28 mouse cellular contexts compared by ENCODE assay signal in genomic region chr11:70387436-70387835, GRCm38 (mm10). TPM values are rescaled to one million over a fixed set of nuclear protein-coding genes. Genes with fewer than 3 reads are reported as not detected.
A peak's percentile ranks its signal among the peaks of the same experiment; 100 is the strongest.
DNase-seq lines count a peak whose midpoint lies in the region; ATAC-seq and TF ChIP-seq lines count a peak whose summit lies in the region.
"Had no signal": no experiment of that assay in that cellular context is flagged by ENCODE, and none has a peak within 500 bp of the region (broad histone marks: within the 10 kb centered on the region; RNA-seq: fewer than 3 reads in every experiment).

No protein-coding gene starts in this region.

- WGBS in kidney, postnatal 0 days, result 52% methylated on average over 5 of the region's 5 CpGs

- H3K27me3 ChIP-seq in kidney, postnatal 0 days (ENCODE audit: insufficient read depth, low read length), result no peaks in the 10 kb centered on the region
- H3K27me3 ChIP-seq in testis, adult 2 months (ENCODE audit: control insufficient read depth, insufficient read depth, low read length), result no peaks in the 10 kb centered on the region
- H3K27me3 ChIP-seq: CH12.LX; embryonic facial prominence, embryonic 12.5 days; embryonic facial prominence, embryonic 15.5 days; heart, embryonic 13.5 days; hindbrain, embryonic 12.5 days; hindbrain, embryonic 15.5 days had no signal

- no peak overlapping the region for H3K9ac ChIP-seq in kidney, postnatal 0 days (ENCODE audit: low read depth, low read length)
- H3K9ac ChIP-seq: embryonic facial prominence, embryonic 12.5 days; embryonic facial prominence, embryonic 15.5 days; forebrain, postnatal 0 days; heart, embryonic 13.5 days; hindbrain, embryonic 12.5 days; hindbrain, embryonic 15.5 days had no signal

- H3K27ac ChIP-seq in kidney, postnatal 0 days, result no peak overlapping the region
- H3K27ac ChIP-seq in testis, adult 2 months (ENCODE audit: control insufficient read depth, insufficient read depth, low read depth, low read length), result no peak overlapping the region
- H3K27ac ChIP-seq: embryonic facial prominence, embryonic 12.5 days; embryonic facial prominence, embryonic 15.5 days; gastrocnemius, adult 2 months; heart, adult 2 months; heart, embryonic 10.5 days; heart, embryonic 13.5 days; hindbrain, embryonic 12.5 days; hindbrain, embryonic 15.5 days had no signal

- no peaks in the 10 kb centered on the region for H3K9me3 ChIP-seq in kidney, postnatal 0 days (replicated peaks; ENCODE audit: low read length)
- H3K9me3 ChIP-seq: embryonic facial prominence, embryonic 12.5 days; embryonic facial prominence, embryonic 15.5 days; G1E; heart, embryonic 10.5 days; heart, embryonic 13.5 days; hindbrain, embryonic 12.5 days; hindbrain, embryonic 15.5 days had no signal

- 0 out of 2 replicates have a peak, but pooled peaks have one; percentile 25 for ATAC-seq in kidney, postnatal 0 days (replicated peaks; ENCODE audit: low FRiP score, low read depth)
- ATAC-seq: forebrain, embryonic 14.5 days; forebrain, postnatal 0 days had no signal

- H3K36me3 ChIP-seq in kidney, postnatal 0 days (ENCODE audit: insufficient read depth, low read length), result peaks cover 14% of the 10 kb centered on the region
- H3K36me3 ChIP-seq in testis, adult 2 months (ENCODE audit: control insufficient read depth, insufficient read depth, low read length), result no peaks in the 10 kb centered on the region; the same call in 1 of the 2 replicates

- TF ChIP-seq CTCF in kidney, postnatal 0 days (IDR thresholded peaks at IDR 0.05; ENCODE audit: low read depth), result no peak
- TF ChIP-seq CTCF in testis, adult 2 months (IDR thresholded peaks at IDR 0.05; ENCODE audit: control insufficient read depth, insufficient read depth, insufficient replicate concordance, low read depth, low read length), result no peak

- H3K4me1 ChIP-seq in kidney, postnatal 0 days (replicated peaks; ENCODE audit: insufficient read depth, low read length), result 0 out of 2 replicates have a peak, but pooled peaks cover 4% of the 10 kb centered on the region
- H3K4me1 ChIP-seq in testis, adult 2 months (ENCODE audit: control insufficient read depth, insufficient read depth, low read length), result no peaks in the 10 kb centered on the region; the same call in 1 of the 2 replicates
- H3K4me1 ChIP-seq: embryonic facial prominence, embryonic 12.5 days; embryonic facial prominence, embryonic 15.5 days; heart, embryonic 10.5 days; heart, embryonic 13.5 days; hindbrain, embryonic 12.5 days; hindbrain, embryonic 15.5 days had no signal

- H3K4me2 ChIP-seq in kidney, postnatal 0 days (ENCODE audit: low read length), result no peak overlapping the region
- H3K4me2 ChIP-seq: embryonic facial prominence, embryonic 12.5 days; embryonic facial prominence, embryonic 15.5 days; heart, embryonic 13.5 days; hindbrain, embryonic 12.5 days; hindbrain, embryonic 15.5 days had no signal

- H3K4me3 ChIP-seq in kidney, postnatal 0 days (replicated peaks; ENCODE audit: low read depth, low read length), result no peak overlapping the region
- peak overlapping the region; percentile 55 for H3K4me3 ChIP-seq in testis, adult 2 months (ENCODE audit: control insufficient read depth, low read depth, low read length)
- H3K4me3 ChIP-seq: embryonic facial prominence, embryonic 12.5 days; embryonic facial prominence, embryonic 15.5 days; gastrocnemius, adult 2 months; heart, adult 2 months; heart, embryonic 10.5 days; heart, embryonic 13.5 days; hindbrain, embryonic 12.5 days; hindbrain, embryonic 15.5 days had no signal

- TF ChIP-seq POLR2A in testis, adult 2 months (IDR thresholded peaks at IDR 0.05; ENCODE audit: control insufficient read depth, low read depth, low read length), result no peak

- no peak for DNase-seq in kidney, postnatal 0 days (ENCODE audit: low spot score)
- DNase-seq in kidney, adult 8-10 months, result no peak
- no peak for DNase-seq in testis, postnatal 14 days (ENCODE audit: low spot score)
- DNase-seq in retina, postnatal 1 day, result peak; percentile 67
- DNase-seq in testis, postnatal 10 days (ENCODE audit: low spot score), result peak; percentile 36
- DNase-seq in embryo, embryonic 10.5 days (ENCODE audit: low spot score), result no peak
- DNase-seq in heart, postnatal 4 days, result no peak
- DNase-seq: adrenal gland, adult 8-10 months; adrenal gland, postnatal 25 days; B cell, adult 2 months; cerebellum, adult 18-20 months; cerebellum, adult 9-10 months; cerebellum, postnatal 14 days; forebrain, postnatal 0 days; gastrocnemius, adult 2 months; gastrocnemius, postnatal 14 days; heart, adult 2 months; heart, postnatal 14 days had no signal

RNA-seq across cellular contexts. Expression of gene Pelp1, which starts 22.4 kb away (rescaled TPM):
- 18.8 and 20.2 TPM in 2 replicates for polyA plus RNA-seq in kidney, postnatal 0 days (2015; fragmentation: Nextera tagmentation; extraction: Ambion mirVana)
- polyA plus RNA-seq in testis, adult 2 months (2012; rRNA removed), result 36.7 and 38.4 TPM in 2 replicates
- total RNA-seq in heart, postnatal 4 days (2021), result 10 to 100 TPM; 25.6 to 27.9 TPM

RNA-seq across cellular contexts. Expression of gene Alox15, which starts 35.6 kb away (rescaled TPM):
- 2.3 and 2.4 TPM in 2 replicates for polyA plus RNA-seq in kidney, postnatal 0 days (2015; fragmentation: Nextera tagmentation; extraction: Ambion mirVana)
- polyA plus RNA-seq in testis, adult 2 months (2012; rRNA removed), result 0.52 and 1.3 TPM in 2 replicates
- total RNA-seq in heart, postnatal 4 days (2021), result under 1 TPM; 0.19 to 0.52 TPM
- total RNA-seq: CH12.LX; forebrain, postnatal 0 days; G1E; gastrocnemius, postnatal 14 days had no signal
- polyA plus RNA-seq: forebrain, embryonic 14.5 days; forebrain, postnatal 0 days; G1E; hindbrain, embryonic 12.5 days; hindbrain, embryonic 15.5 days had no signal

RNA-seq across cellular contexts. Expression of gene Arrb2, which starts 45.0 kb away (rescaled TPM):
- polyA plus RNA-seq in kidney, postnatal 0 days (2015; fragmentation: Nextera tagmentation; extraction: Ambion mirVana), result 12.0 and 13.5 TPM in 2 replicates
- polyA plus RNA-seq in testis, adult 2 months (2012; rRNA removed), result 8.9 and 10.6 TPM in 2 replicates
- total RNA-seq in heart, postnatal 4 days (2021), result 10 to 100 TPM; 12.0 to 12.7 TPM

Comparison
In these comparisons a context has a peak if more than half of its experiments do, and no peak if none do; other contexts are left out.
1. DNase-seq: peak in retina, postnatal 1 day (single experiment) and testis, postnatal 10 days (single experiment); none in kidney, postnatal 0 days (single experiment), kidney, adult 8-10 months (0 of 2), testis, postnatal 14 days (single experiment), embryo, embryonic 10.5 days (single experiment) and heart, postnatal 4 days (single experiment).